Mouse (Mus musculus) liver, embryonic 14.5 days (tissue): ENCODE data around the gene Galnt15.

Experiments used
- CTCF ChIP-seq: IDR thresholded peaks from 2 replicates; pipeline ENCODE4 v1.5.1; 2016; ENCODE audit warnings: antibody characterized with exemption, low read depth, control low read depth
- EP300 ChIP-seq: IDR thresholded peaks from 2 replicates; pipeline ENCODE4 v1.6.1; 2016; ENCODE audit warnings: antibody characterized with exemption, low read depth

GRCm38 (mm10) chr14:32072807-32073206 lies 44.0 kb downstream of the Galnt15 start:
- TF ChIP-seq CTCF (no peak), EP300 (no peak)
